Mouse (Mus musculus) brain, embryonic 14.5 days (tissue): ENCODE results near the gene Psmg3.

Source experiments
- CTCF ChIP-seq: fragments of 200-500 bp; IDR thresholded peaks from 2 replicates; pipeline ENCODE4 v1.5.1; 2012; ENCODE audit warnings: inconsistent platforms, mild to moderate bottlenecking, moderate library complexity, borderline replicate concordance; ENCODE audit not compliant: insufficient read depth, insufficient read length; ENCODE audit errors: extremely low read depth
- POLR2A ChIP-seq: fragments of 200-500 bp; IDR thresholded peaks from 2 replicates; pipeline ENCODE4 v1.6.1; 2012; ENCODE audit warnings: mild to moderate bottlenecking, inconsistent platforms, borderline replicate concordance; ENCODE audit not compliant: poor library complexity, insufficient read depth, insufficient read length, severe bottlenecking; ENCODE audit errors: extremely low read depth

- no peak for TF ChIP-seq POLR2A
- no peak for TF ChIP-seq CTCF
Observed at GRCm38 (mm10) chr5:139794137-139794536, 32.5 kb downstream of the Psmg3 start.
